Mouse (Mus musculus) CH12.LX (cell line): ENCODE measurements around the gene Gm13288. TPM values are rescaled to one million over a fixed set of nuclear protein-coding genes. Genes with fewer than 3 reads are reported as not detected.
"Not testable (repeated sequence)": the region's sequence is repeated elsewhere in the genome, so short reads cannot be mapped to it uniquely, and the experiment has no call there.

Experiments
- DNase-seq: peaks from one replicate; pipeline ENCODE4 v3.0.0-alpha.2; 2013; ENCODE audit errors: extremely low read depth
- H3K27ac ChIP-seq: 2 replicates; pipeline ENCODE4 v1.5.1; 2012; ENCODE audit warnings: low read depth, mild to moderate bottlenecking, control low read depth, moderate library complexity; ENCODE audit not compliant: insufficient read depth
- H3K27me3 ChIP-seq: replicated peaks from 2 replicates; pipeline ENCODE3; 2012; ENCODE audit warnings: inconsistent platforms
- H3K36me3 ChIP-seq, 2 experiments: replicated peaks in 1 of 2; 2 replicates each; pipeline versions ENCODE3 to v1.6.1; 2012; ENCODE audit warnings: inconsistent platforms in 1 of 2, low read length in 1 of 2, mild to moderate bottlenecking in 1 of 2, mixed read lengths in 1 of 2, moderate library complexity in 1 of 2; ENCODE audit not compliant: control insufficient read depth in 1 of 2, insufficient read depth in 1 of 2
- H3K4me1 ChIP-seq, 2 experiments: 2 replicates each; pipeline ENCODE4 v1.6.1; 2012; ENCODE audit warnings: inconsistent platforms in 1 of 2, moderate library complexity in 1 of 2; ENCODE audit not compliant: insufficient read depth in 2 of 2, control insufficient read depth in 1 of 2
- H3K4me2 ChIP-seq: 2 replicates; pipeline ENCODE4 v1.6.1; 2012; ENCODE audit warnings: low read depth, mild to moderate bottlenecking, control low read depth; ENCODE audit not compliant: poor library complexity, insufficient read depth, severe bottlenecking
- H3K4me3 ChIP-seq, 3 experiments: fragments of 150-350 bp in 1 of 3; sonication (generic) in 1 of 3; replicated peaks in 1 of 3; 2 replicates each; pipeline versions ENCODE3 to v1.5.1; 2011 to 2012; ENCODE audit warnings: low read depth in 2 of 3, low read length in 2 of 3, mild to moderate bottlenecking in 2 of 3, moderate library complexity in 2 of 3, control low read depth in 1 of 3, improper control_type of control experiment in 1 of 3, inconsistent platforms in 1 of 3, mixed read lengths in 1 of 3; ENCODE audit not compliant: poor library complexity in 1 of 3
- H3K79me2 ChIP-seq: replicated peaks from 2 replicates; pipeline ENCODE4 v1.6.1; 2012; ENCODE audit warnings: mild to moderate bottlenecking, moderate library complexity; ENCODE audit not compliant: control insufficient read depth, poor library complexity, insufficient read depth, severe bottlenecking; ENCODE audit errors: extremely low read depth
- H3K9ac ChIP-seq: 2 replicates; pipeline ENCODE4 v1.6.1; 2012; ENCODE audit warnings: low read depth, mild to moderate bottlenecking, control low read depth, moderate library complexity; ENCODE audit not compliant: insufficient read depth
- H3K9me3 ChIP-seq: replicated peaks from 2 replicates; pipeline ENCODE3; 2012; ENCODE audit warnings: low read length, inconsistent platforms, mixed read lengths
- CTCF ChIP-seq, 2 experiments: IDR thresholded peaks in 1 of 2; conservative IDR thresholded peaks in 1 of 2; 2 replicates each; pipeline ENCODE4 v1.5.1; 2011 to 2012; ENCODE audit warnings: low read depth in 2 of 2, low read length in 2 of 2, improper control_type of control experiment in 1 of 2, inconsistent platforms in 1 of 2, mild to moderate bottlenecking in 1 of 2, moderate library complexity in 1 of 2
- NRF1 ChIP-seq: IDR thresholded peaks from 2 replicates; pipeline ENCODE4 v1.6.1; 2014; ENCODE audit warnings: low read depth, mild to moderate bottlenecking, inconsistent platforms, low read length, improper control_type of control experiment, moderate library complexity
- dilution Hi-C: fragments of 300-500 bp; cut with MboI; formaldehyde crosslinking; loops from 2 replicates; pipeline ENCODE4 v1.14.3; 2020; ENCODE audit warnings: low sequenced_read_pairs; ENCODE audit not compliant: extremely low pct_unique_long_range_greater_than_20kb, extremely low pct_ligation_motif_present
- in situ Hi-C: fragments of 300-500 bp; cut with MboI; formaldehyde crosslinking; loops from 3 replicates; pipeline ENCODE4 v1.14.3; 2019; ENCODE audit warnings: low sequenced_read_pairs, low pct_ligation_motif_present, low pct_unique_long_range_greater_than_20kb, mixed read lengths
- polyA plus RNA-seq: library from polyadenylated mRNA; unstranded; fragments of >175 nt; gene quantifications from 2 replicates; pipeline ENCODE4 v1.2.1, GENCODE M21; 2012; ENCODE audit warnings: low read depth; ENCODE audit not compliant: insufficient read length
- total RNA-seq, 2 experiments: library from RNA; depleted of rRNA; stranded (reverse); fragments of 300-350 nt in 1 of 2; fragments of >200 nt in 1 of 2; gene quantifications; 2 replicates each; pipeline ENCODE4 v1.2.3; 2012 to 2014

Gene Gm13288
- total and polyA plus RNA-seq, 3 experiments, result not detected

DNA sequence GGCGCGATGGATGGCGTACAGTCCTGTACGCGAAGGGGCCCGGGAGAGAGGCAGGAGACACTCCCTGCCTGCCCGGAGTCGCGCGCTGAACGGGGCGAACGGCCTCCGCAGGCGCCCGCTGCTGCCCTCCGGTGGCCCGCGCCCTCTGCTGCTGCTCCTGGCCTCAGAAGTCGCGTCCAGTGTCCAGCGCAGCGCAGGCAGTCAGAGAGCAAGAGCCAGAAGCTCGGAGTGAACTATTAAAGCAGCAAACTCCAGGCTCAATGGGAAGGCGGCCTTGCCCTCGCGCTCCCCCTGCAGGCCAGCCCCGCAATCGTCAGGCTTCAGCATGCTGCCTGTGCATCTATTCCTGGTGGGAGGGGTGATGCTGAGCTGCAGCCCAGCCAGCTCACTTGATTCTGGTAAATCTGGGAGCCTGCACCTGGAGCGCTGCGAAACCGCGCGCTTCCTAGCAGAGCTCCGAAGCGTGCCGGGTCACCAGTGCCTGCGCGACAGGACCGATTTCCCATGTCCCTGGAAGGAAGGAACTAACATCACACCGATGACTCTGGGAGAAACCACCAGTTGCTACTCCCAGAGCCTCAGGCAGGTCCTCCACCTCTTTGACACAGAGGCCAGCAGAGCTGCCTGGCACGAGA, 41.8 kb upstream of the Gm13288 start:
- dilution Hi-C loops, result not testable (repeated sequence)

DNA sequence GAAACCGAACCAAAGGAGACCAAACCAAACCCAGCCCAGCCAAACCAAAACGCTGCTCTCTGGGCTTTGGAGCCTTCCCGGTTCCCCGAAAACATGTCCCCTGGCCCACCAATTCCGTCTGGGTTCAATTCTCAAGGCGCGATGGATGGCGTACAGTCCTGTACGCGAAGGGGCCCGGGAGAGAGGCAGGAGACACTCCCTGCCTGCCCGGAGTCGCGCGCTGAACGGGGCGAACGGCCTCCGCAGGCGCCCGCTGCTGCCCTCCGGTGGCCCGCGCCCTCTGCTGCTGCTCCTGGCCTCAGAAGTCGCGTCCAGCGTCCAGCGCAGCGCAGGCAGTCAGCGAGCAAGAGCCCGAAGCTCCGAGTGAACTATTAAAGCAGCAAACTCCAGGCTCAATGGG, 31.8 kb upstream of the Gm13288 start, which contains the start of gene Gm13290:
Gene Gm13290 (plus strand): TSS at position 301 of the 400 bp plus-strand sequence.
- 0 out of 2 replicates have a peak within 1 kb of the TSS, but pooled peaks have one; percentile 24 for H3K4me2 ChIP-seq
- H3K9me3 ChIP-seq, dilution Hi-C loops, H3K79me2 ChIP-seq, H3K9ac ChIP-seq, H3K4me1 ChIP-seq, DNase-seq, in situ Hi-C loops, H3K36me3 ChIP-seq, H3K27ac ChIP-seq, H3K27me3 ChIP-seq, H3K4me3 ChIP-seq: not testable (repeated sequence)

More for the DNA sequence above, 41.8 kb upstream of the Gm13288 start:
- peak; percentile 37 for DNase-seq
- H3K27me3 ChIP-seq, H3K79me2 ChIP-seq, H3K9ac ChIP-seq, H3K4me1 ChIP-seq, H3K36me3 ChIP-seq, in situ Hi-C loops, H3K9me3 ChIP-seq, H3K27ac ChIP-seq: not testable (repeated sequence)
- Histone ChIP-seq H3K4me3 (peak overlapping the region in 1 of 3 experiments; percentile 58), H3K4me2 (0 out of 2 replicates have a peak overlapping the region, but pooled peaks have one; percentile 0)
- TF ChIP-seq NRF1 (peak; percentile 17; the same call in 1 of the 2 replicates), CTCF (conservative IDR thresholded peaks at IDR 0.05 in 1 of 2, IDR thresholded peaks at IDR 0.05 in 1 of 2; ENCODE audit: low read depth in 2 of 2, low read length in 2 of 2) (peak in 1 of 2 experiments; percentile 37; a peak in 2 of 4 replicates)

DNA sequence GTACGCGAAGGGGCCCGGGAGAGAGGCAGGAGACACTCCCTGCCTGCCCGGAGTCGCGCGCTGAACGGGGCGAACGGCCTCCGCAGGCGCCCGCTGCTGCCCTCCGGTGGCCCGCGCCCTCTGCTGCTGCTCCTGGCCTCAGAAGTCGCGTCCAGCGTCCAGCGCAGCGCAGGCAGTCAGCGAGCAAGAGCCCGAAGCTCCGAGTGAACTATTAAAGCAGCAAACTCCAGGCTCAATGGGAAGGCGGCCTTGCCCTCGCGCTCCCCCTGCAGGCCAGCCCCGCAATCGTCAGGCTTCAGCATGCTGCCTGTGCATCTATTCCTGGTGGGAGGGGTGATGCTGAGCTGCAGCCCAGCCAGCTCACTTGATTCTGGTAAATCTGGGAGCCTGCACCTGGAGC, 28.7 kb upstream of the Gm13288 start, which contains the start of gene Gm13289:
Gene Gm13289 (plus strand): TSS at position 301 of the 400 bp plus-strand sequence.
- H3K27me3 ChIP-seq, in situ Hi-C loops, dilution Hi-C loops, H3K27ac ChIP-seq, H3K4me3 ChIP-seq, H3K9me3 ChIP-seq, H3K79me2 ChIP-seq, H3K4me1 ChIP-seq, H3K4me2 ChIP-seq, DNase-seq, H3K9ac ChIP-seq, H3K36me3 ChIP-seq: not testable (repeated sequence)

DNA sequence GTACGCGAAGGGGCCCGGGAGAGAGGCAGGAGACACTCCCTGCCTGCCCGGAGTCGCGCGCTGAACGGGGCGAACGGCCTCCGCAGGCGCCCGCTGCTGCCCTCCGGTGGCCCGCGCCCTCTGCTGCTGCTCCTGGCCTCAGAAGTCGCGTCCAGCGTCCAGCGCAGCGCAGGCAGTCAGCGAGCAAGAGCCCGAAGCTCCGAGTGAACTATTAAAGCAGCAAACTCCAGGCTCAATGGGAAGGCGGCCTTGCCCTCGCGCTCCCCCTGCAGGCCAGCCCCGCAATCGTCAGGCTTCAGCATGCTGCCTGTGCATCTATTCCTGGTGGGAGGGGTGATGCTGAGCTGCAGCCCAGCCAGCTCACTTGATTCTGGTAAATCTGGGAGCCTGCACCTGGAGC, 25.8 kb upstream of the Gm13288 start, which contains the start of gene Gm13272:
Gene Gm13272 (plus strand): TSS at position 301 of the 400 bp plus-strand sequence.
- H3K27me3 ChIP-seq, H3K79me2 ChIP-seq, H3K9ac ChIP-seq, H3K9me3 ChIP-seq, H3K27ac ChIP-seq, H3K4me2 ChIP-seq, dilution Hi-C loops, DNase-seq, in situ Hi-C loops, H3K36me3 ChIP-seq, H3K4me3 ChIP-seq, H3K4me1 ChIP-seq: not testable (repeated sequence)

DNA sequence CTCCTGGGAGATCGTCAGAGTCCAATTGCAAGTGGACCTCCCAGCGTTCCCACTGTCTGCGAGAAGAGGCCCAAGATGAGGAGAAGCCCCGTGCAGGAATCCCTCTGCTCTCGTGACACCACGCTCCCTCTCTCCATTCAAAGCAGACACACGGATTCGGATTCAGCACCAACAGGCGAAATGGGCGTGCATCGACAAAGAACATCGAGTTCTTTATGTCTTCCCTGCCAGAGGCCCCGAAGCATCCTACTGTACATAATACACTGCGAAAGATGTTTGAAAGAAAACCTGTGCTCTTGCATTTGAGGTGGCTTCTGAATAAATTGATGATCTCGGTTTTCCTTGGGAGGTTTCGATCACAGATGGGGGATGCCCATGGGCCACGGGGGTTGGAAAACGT, 25.0 kb upstream of the Gm13288 start:
- H3K9me3 ChIP-seq, H3K27me3 ChIP-seq, dilution Hi-C loops, H3K9ac ChIP-seq, H3K4me1 ChIP-seq, H3K27ac ChIP-seq, DNase-seq, H3K36me3 ChIP-seq, in situ Hi-C loops, H3K4me2 ChIP-seq, H3K4me3 ChIP-seq, H3K79me2 ChIP-seq: not testable (repeated sequence)

DNA sequence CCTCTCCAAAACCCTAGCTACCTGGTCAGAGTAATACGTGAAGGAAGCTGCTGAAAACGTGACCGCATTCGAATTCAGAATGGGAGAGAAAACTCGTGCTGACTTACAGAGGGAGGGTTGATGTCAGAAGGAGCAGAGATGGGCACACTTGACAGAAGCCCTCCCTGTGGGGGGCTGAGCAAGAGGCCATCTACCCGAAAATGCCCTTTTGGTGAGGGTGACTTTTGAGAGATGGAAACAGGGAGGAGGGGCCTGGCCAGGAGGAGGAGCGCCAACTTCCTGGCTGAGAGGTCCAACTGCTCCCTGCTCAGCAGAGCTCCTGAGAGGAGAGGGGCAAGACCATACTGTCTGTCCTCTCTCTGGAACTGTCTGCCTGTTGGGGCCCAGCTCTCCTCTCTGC, 23.5 kb upstream of the Gm13288 start, which contains the start of gene Ifnz:
Gene Ifnz (plus strand): TSS at position 301 of the 400 bp plus-strand sequence.
- H3K9ac ChIP-seq, dilution Hi-C loops, H3K27ac ChIP-seq, in situ Hi-C loops, H3K4me1 ChIP-seq, H3K36me3 ChIP-seq, DNase-seq, H3K9me3 ChIP-seq, H3K4me2 ChIP-seq, H3K79me2 ChIP-seq, H3K27me3 ChIP-seq: not testable (repeated sequence)
- peak within 1 kb of the TSS in 1 of 3 experiments; percentile 60 for H3K4me3 ChIP-seq
